Mouse (Mus musculus) lung, postnatal 0 days (tissue): ENCODE data around the gene Fahd2a. TPM values are rescaled to one million over a fixed set of nuclear protein-coding genes. Genes with fewer than 3 reads are reported as not detected.

ENCODE experiments used
- ATAC-seq: fragments of 200-750 bp; cut with Nextera tagmentation; 2 replicates; pipeline ENCODE4 v1.8.0; 2017; ENCODE audit warnings: moderate library complexity
- DNase-seq: peaks from one replicate; pipeline ENCODE4 v3.0.0-alpha.2; 2016; ENCODE audit warnings: low spot score
- H3K27ac ChIP-seq: fragments of 300-500 bp; sonication (generic); 2 replicates; pipeline ENCODE4 v1.5.1; 2014; ENCODE audit warnings: antibody characterized with exemption, mild to moderate bottlenecking, low read length, mixed read lengths
- H3K27me3 ChIP-seq: fragments of 300-500 bp; sonication (generic); replicated peaks from 2 replicates; pipeline ENCODE4 v1.6.1; 2014; ENCODE audit warnings: low read length, mixed read lengths; ENCODE audit not compliant: insufficient read depth
- H3K36me3 ChIP-seq: fragments of 300-500 bp; sonication (generic); 2 replicates; pipeline ENCODE4 v1.6.1; 2014; ENCODE audit warnings: low read length, mixed read lengths; ENCODE audit not compliant: insufficient read depth
- H3K4me1 ChIP-seq: fragments of 300-500 bp; sonication (generic); 2 replicates; pipeline ENCODE4 v1.6.1; 2014; ENCODE audit warnings: antibody characterized with exemption, low read depth, low read length, mixed read lengths; ENCODE audit not compliant: insufficient read depth
- H3K4me2 ChIP-seq: fragments of 300-500 bp; sonication (generic); replicated peaks from 2 replicates; pipeline ENCODE4 v1.6.1; 2014; ENCODE audit warnings: low read depth, mild to moderate bottlenecking, low read length, moderate library complexity, mixed read lengths
- H3K4me3 ChIP-seq: fragments of 300-500 bp; sonication (generic); 2 replicates; pipeline ENCODE4 v1.5.1; 2014; ENCODE audit warnings: low read depth, low read length
- H3K9ac ChIP-seq: fragments of 300-500 bp; sonication (generic); replicated peaks from 2 replicates; pipeline ENCODE4 v1.6.1; 2014; ENCODE audit warnings: low read depth, mild to moderate bottlenecking
- H3K9me3 ChIP-seq: fragments of 300-500 bp; sonication (generic); 2 replicates; pipeline ENCODE4 v1.6.1; 2016; ENCODE audit warnings: low read length, mixed read lengths
- CTCF ChIP-seq: IDR thresholded peaks from 2 replicates; pipeline ENCODE4 v1.5.1; 2016; ENCODE audit warnings: antibody characterized with exemption, mild to moderate bottlenecking
- EP300 ChIP-seq: IDR thresholded peaks from 2 replicates; pipeline ENCODE4 v1.6.1; 2016; ENCODE audit warnings: antibody characterized with exemption, mild to moderate bottlenecking, control low read depth
- WGBS: fragments of 180-500 bp; shearing (Covaris S2); extraction: QIAGEN DNeasy Blood & Tissue Kit; methylation state at CpG from one replicate; pipeline ENCODE4 v1.1.7; 2014; 5-methylcytosine and 5-hydroxymethylcytosine counted together
- polyA plus RNA-seq: library from polyadenylated mRNA; unstranded; fragments of >200 nt; fragmentation: Nextera tagmentation; extraction: Ambion mirVana; gene quantifications from 2 replicates; pipeline ENCODE4 v1.2.1, GENCODE M21; 2015

Gene Fahd2a
- polyA plus RNA-seq, 1 experiment from 2014 or later, result 17.0 TPM

- 41% methylated on average over 9 of the region's 9 CpGs for WGBS
- Histone ChIP-seq H3K4me2 (no peak overlapping the region), H3K27me3 (no peaks in the 10 kb centered on the region), H3K9ac (no peak overlapping the region), H3K4me3 (no peak overlapping the region), H3K36me3 (no peaks in the 10 kb centered on the region), H3K27ac (no peak overlapping the region), H3K9me3 (no peaks in the 10 kb centered on the region), H3K4me1 (no peaks in the 10 kb centered on the region)
- TF ChIP-seq CTCF (no peak), EP300 (no peak)
- DNase-seq (no peak), ATAC-seq (peak; percentile 19)
Observed at GRCm38 (mm10) chr2:127461351-127461750, 17.0 kb upstream of the Fahd2a start.

DNA sequence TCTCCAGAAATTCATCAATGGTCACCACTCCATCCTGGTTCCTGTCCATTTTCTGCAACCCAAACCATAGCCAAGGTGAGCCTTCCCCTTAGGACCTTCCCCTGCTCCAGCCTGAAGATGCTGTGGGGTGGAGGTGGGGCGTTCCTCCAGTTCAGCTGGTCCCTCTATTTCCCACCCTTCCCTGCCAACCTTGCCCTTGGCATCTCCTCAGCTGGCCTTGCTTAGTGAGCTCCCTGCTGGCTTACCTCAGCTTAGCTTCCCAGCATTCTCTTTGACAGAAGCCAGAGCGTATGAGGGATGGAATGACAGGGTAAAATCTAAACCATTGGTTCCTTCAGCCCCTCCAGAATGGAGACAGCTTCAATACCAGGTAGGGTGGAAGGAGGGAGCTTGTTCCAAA lies 15.0 kb upstream of the Fahd2a start:
- no peak for TF ChIP-seq CTCF
- no peak for TF ChIP-seq EP300
- Histone ChIP-seq H3K27ac (no peak overlapping the region), H3K4me1 (no peaks in the 10 kb centered on the region), H3K4me3 (no peak overlapping the region), H3K9me3 (no peaks in the 10 kb centered on the region), H3K36me3 (no peaks in the 10 kb centered on the region), H3K27me3 (no peaks in the 10 kb centered on the region), H3K4me2 (no peak overlapping the region), H3K9ac (no peak overlapping the region)
- no peak for ATAC-seq
- 65% methylated on average over 1 of the region's 2 CpGs for WGBS
- no peak for DNase-seq

DNA sequence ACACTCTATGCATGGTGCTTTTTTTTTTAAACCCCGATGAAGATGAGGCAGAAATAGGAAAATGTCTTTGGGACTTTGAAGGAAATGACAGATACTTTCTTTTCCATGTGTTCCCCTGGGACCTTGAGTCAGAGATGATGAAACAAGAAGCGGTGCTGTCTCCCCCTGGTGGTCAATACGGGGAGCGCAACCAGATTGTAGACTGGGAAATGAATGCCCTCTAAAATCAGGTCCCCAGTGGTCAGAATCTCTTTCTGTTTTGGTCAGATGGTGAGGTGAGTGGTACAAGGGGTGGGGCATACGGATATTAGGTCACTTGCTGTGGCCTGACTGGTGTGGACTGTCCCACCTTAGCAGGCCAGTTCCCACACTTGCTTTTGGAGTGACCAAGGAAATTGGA lies 9.4 kb upstream of the Fahd2a start:
- H3K4me1 ChIP-seq, result no peaks in the 10 kb centered on the region

GRCm38 (mm10) chr2:127453141-127453540 lies 8.8 kb upstream of the Fahd2a start:
- no peak overlapping the region for H3K9ac ChIP-seq
- no peaks in the 10 kb centered on the region for H3K4me1 ChIP-seq
- TF ChIP-seq CTCF (peak; percentile 13; the same call in 1 of the 2 replicates), EP300 (no peak)
- WGBS, result 73% methylated on average over 9 of the region's 9 CpGs
- no peaks in the 10 kb centered on the region for H3K36me3 ChIP-seq
- no peak overlapping the region for H3K27ac ChIP-seq
- H3K4me3 ChIP-seq, result no peak overlapping the region
- DNase-seq (no peak), ATAC-seq (no peak)
- H3K4me2 ChIP-seq, result no peak overlapping the region
- H3K27me3 ChIP-seq, result no peaks in the 10 kb centered on the region
- H3K9me3 ChIP-seq, result no peaks in the 10 kb centered on the region

More for the DNA sequence above, 9.4 kb upstream of the Fahd2a start:
- Histone ChIP-seq H3K27ac (no peak overlapping the region), H3K9me3 (no peaks in the 10 kb centered on the region), H3K4me2 (no peak overlapping the region), H3K27me3 (no peaks in the 10 kb centered on the region), H3K4me3 (no peak overlapping the region), H3K36me3 (no peaks in the 10 kb centered on the region), H3K9ac (no peak overlapping the region)
- 4% methylated on average over 5 of the region's 5 CpGs for WGBS
- TF ChIP-seq EP300 (no peak), CTCF (peak; percentile 94)
- ATAC-seq, result peak; percentile 48; the same call in 1 of the 2 replicates
- peak; percentile 80 for DNase-seq

- TF ChIP-seq CTCF (no peak), EP300 (no peak)
- ATAC-seq, result no peak
- no peak overlapping the region for H3K4me3 ChIP-seq
- H3K36me3 ChIP-seq, result no peaks in the 10 kb centered on the region
- H3K9me3 ChIP-seq, result no peaks in the 10 kb centered on the region
- H3K4me2 ChIP-seq, result no peak overlapping the region
- H3K4me1 ChIP-seq, result no peaks in the 10 kb centered on the region
- DNase-seq, result no peak
- H3K27ac ChIP-seq, result no peak overlapping the region
- no peak overlapping the region for H3K9ac ChIP-seq
- WGBS, result 15% methylated on average over 6 of the region's 6 CpGs
- no peaks in the 10 kb centered on the region for H3K27me3 ChIP-seq
Observed at GRCm38 (mm10) chr2:127451748-127452147, 7.4 kb upstream of the Fahd2a start.

DNA sequence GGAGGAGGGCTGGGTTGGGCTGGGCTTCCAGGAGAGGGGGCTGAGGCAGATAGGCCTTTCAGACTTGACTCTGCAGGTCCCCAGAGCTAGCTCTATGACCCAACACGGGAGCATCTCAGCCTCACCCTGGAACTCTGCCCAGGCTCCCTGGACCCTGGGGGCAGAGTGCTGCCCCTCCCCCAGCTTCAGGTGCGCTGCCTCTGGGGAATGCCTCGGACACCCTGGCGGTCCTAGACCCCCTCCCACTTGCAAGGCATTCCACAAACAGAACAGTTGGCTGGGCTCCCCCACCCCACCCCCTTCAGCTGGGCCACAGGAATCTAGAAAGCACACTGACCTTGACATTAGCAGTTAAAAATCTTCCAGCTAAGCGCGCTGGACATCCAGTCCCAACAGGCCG lies 5.3 kb upstream of the Fahd2a start:
- 30% methylated on average over 7 of the region's 7 CpGs for WGBS
- H3K27ac ChIP-seq, result no peak overlapping the region

DNA sequence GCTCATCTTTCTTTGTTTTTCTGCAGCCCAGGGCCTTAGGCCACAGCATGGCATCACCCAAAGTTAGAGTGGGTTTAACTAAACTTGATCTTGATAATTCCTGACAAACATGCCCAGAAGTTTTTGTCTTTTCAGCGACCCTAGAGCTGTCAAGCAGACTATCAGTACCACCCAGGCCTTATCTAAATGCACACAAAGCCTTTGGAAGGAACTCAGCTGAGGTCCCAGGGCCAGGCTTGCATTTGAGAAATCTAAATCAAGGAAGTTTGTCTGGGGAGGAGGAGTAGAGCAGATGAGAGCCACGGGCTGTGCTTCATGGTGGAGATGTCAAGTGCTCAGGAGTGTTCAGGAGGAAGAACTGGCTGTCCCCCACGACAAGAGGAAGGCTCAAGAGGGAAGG lies 2.5 kb upstream of the Fahd2a start:
- H3K9ac ChIP-seq, result no peak overlapping the region
- H3K4me3 ChIP-seq, result no peak overlapping the region
- no peaks in the 10 kb centered on the region for H3K36me3 ChIP-seq
- H3K4me1 ChIP-seq, result peaks cover 11% of the 10 kb centered on the region; the same call in 1 of the 2 replicates
- DNase-seq, result no peak
- no peak overlapping the region for H3K27ac ChIP-seq
- WGBS, result 25% methylated on average over 3 of the region's 3 CpGs
- no peak for ATAC-seq
- H3K4me2 ChIP-seq, result no peak overlapping the region
- H3K27me3 ChIP-seq, result no peaks in the 10 kb centered on the region
- H3K9me3 ChIP-seq, result no peaks in the 10 kb centered on the region
- TF ChIP-seq EP300, result no peak
- no peak for TF ChIP-seq CTCF

More for the DNA sequence above, 5.3 kb upstream of the Fahd2a start:
- H3K4me3 ChIP-seq, result no peak overlapping the region
- no peak overlapping the region for H3K9ac ChIP-seq
- ATAC-seq (no peak), DNase-seq (no peak)
- no peaks in the 10 kb centered on the region for H3K9me3 ChIP-seq
- H3K4me2 ChIP-seq, result no peak overlapping the region
- H3K4me1 ChIP-seq, result peaks cover under 1% of the 10 kb centered on the region; the same call in 1 of the 2 replicates
- TF ChIP-seq EP300, result no peak
- TF ChIP-seq CTCF, result no peak
- no peaks in the 10 kb centered on the region for H3K27me3 ChIP-seq
- H3K36me3 ChIP-seq, result no peaks in the 10 kb centered on the region
